9 mouse cellular contexts compared by ENCODE assay signal in genomic region chr13:108095617-108096016, GRCm38 (mm10). TPM values are rescaled to one million over a fixed set of nuclear protein-coding genes. Genes with fewer than 3 reads are reported as not detected.
A peak's percentile ranks its signal among the peaks of the same experiment; 100 is the strongest.
DNase-seq lines count a peak whose midpoint lies in the region; ATAC-seq and TF ChIP-seq lines count a peak whose summit lies in the region.
"Had no signal": no experiment of that assay in that cellular context is flagged by ENCODE, and none has a peak within 500 bp of the region (broad histone marks: within the 10 kb centered on the region; RNA-seq: fewer than 3 reads in every experiment).

No protein-coding gene starts in this region.

- TF ChIP-seq CTCF in left cerebral cortex, adult 2 months (IDR thresholded peaks at IDR 0.05) = no peak
- TF ChIP-seq CTCF in thymus, adult 2 months (IDR thresholded peaks at IDR 0.05; ENCODE audit: borderline replicate concordance, control insufficient read depth, extremely low read depth, insufficient read depth, low read length, poor library complexity) = no peak

- intact Hi-C loops in left cerebral cortex, adult 2 months (cut with DNase I) = no loop called here

- H3K36me3 ChIP-seq in forebrain, embryonic 16.5 days (ENCODE audit: control insufficient read depth, insufficient read depth) = no peaks in the 10 kb centered on the region
- H3K36me3 ChIP-seq in forebrain, embryonic 10.5 days (replicated peaks) = peaks cover 9% of the 10 kb centered on the region
- H3K36me3 ChIP-seq in thymus, adult 2 months (ENCODE audit: control insufficient read depth, insufficient read depth, low read length) = no peaks in the 10 kb centered on the region
- H3K36me3 ChIP-seq: neural tube, embryonic 12.5 days had no signal

- H3K4me3 ChIP-seq in forebrain, embryonic 16.5 days (replicated peaks; ENCODE audit: low read length) = no peak overlapping the region
- H3K4me3 ChIP-seq in forebrain, embryonic 10.5 days = no peak overlapping the region
- no peak overlapping the region for H3K4me3 ChIP-seq in left cerebral cortex, adult 2 months
- H3K4me3 ChIP-seq in thymus, adult 2 months (ENCODE audit: control insufficient read depth, insufficient read depth, low read length) = no peak overlapping the region
- H3K4me3 ChIP-seq: neural tube, embryonic 12.5 days had no signal

- no peak for TF ChIP-seq POLR2A in thymus, adult 2 months (IDR thresholded peaks at IDR 0.05; ENCODE audit: control insufficient read depth, extremely low read depth, insufficient read depth, low read length, poor library complexity)

- H3K4me2 ChIP-seq in forebrain, embryonic 16.5 days (ENCODE audit: low read length) = no peak overlapping the region
- H3K4me2 ChIP-seq: neural tube, embryonic 12.5 days had no signal

- WGBS in forebrain, embryonic 16.5 days = 56% methylated on average over 7 of the region's 7 CpGs
- 87% methylated on average over 7 of the region's 7 CpGs for WGBS in forebrain, embryonic 10.5 days
- WGBS in thymus, adult 2 months = 95% methylated on average over 7 of the region's 7 CpGs

- no peak overlapping the region for H3K27ac ChIP-seq in forebrain, embryonic 16.5 days (ENCODE audit: low read length)
- H3K27ac ChIP-seq in forebrain, embryonic 10.5 days = no peak overlapping the region
- no peak overlapping the region for H3K27ac ChIP-seq in left cerebral cortex, adult 2 months
- no peak overlapping the region for H3K27ac ChIP-seq in thymus, adult 2 months (ENCODE audit: control insufficient read depth, insufficient read depth, low read length)
- H3K27ac ChIP-seq: neural tube, embryonic 12.5 days had no signal

- peak; percentile 67 for ATAC-seq in forebrain, embryonic 16.5 days
- ATAC-seq in inflammation-experienced regulatory T-cells, adult 6 months = no peak

- H3K9ac ChIP-seq in forebrain, embryonic 16.5 days (replicated peaks; ENCODE audit: low read depth, low read length) = no peak overlapping the region
- H3K9ac ChIP-seq: neural tube, embryonic 12.5 days had no signal

- H3K9me3 ChIP-seq in forebrain, embryonic 16.5 days (ENCODE audit: control insufficient read depth, low read length) = no peaks in the 10 kb centered on the region
- H3K9me3 ChIP-seq in forebrain, embryonic 10.5 days = no peaks in the 10 kb centered on the region
- H3K9me3 ChIP-seq: neural tube, embryonic 12.5 days had no signal

- H3K27me3 ChIP-seq in forebrain, embryonic 16.5 days (replicated peaks; ENCODE audit: control insufficient read depth, insufficient read depth, low read length) = no peaks in the 10 kb centered on the region
- no peaks in the 10 kb centered on the region for H3K27me3 ChIP-seq in forebrain, embryonic 10.5 days (ENCODE audit: poor library complexity, severe bottlenecking)
- no peaks in the 10 kb centered on the region for H3K27me3 ChIP-seq in thymus, adult 2 months (ENCODE audit: control insufficient read depth, insufficient read depth, low read length)
- H3K27me3 ChIP-seq: neural tube, embryonic 12.5 days had no signal

- no peaks in the 10 kb centered on the region for H3K4me1 ChIP-seq in forebrain, embryonic 16.5 days (replicated peaks; ENCODE audit: control insufficient read depth, insufficient read depth, low read length)
- no peaks in the 10 kb centered on the region for H3K4me1 ChIP-seq in forebrain, embryonic 10.5 days
- 0 out of 2 replicates have a peak, but pooled peaks cover 2% of the 10 kb centered on the region for H3K4me1 ChIP-seq in thymus, adult 2 months (replicated peaks; ENCODE audit: control insufficient read depth, insufficient read depth, low read length)
- H3K4me1 ChIP-seq: neural tube, embryonic 12.5 days had no signal

- DNase-seq in forebrain, embryonic 10.5 days (ENCODE audit: extremely low spot score, low spot score) = no peak
- DNase-seq in adipocyte (ENCODE audit: low spot score) = peak; percentile 17
- DNase-seq in gastrocnemius, adult 8-10 months (ENCODE audit: low spot score in 2 of 2) = peak; percentile 4 to 32
- peak; percentile 33 for DNase-seq in left cerebral cortex, adult 2 months (ENCODE audit: extremely low spot score in 1 of 2, low spot score in 2 of 2)
- peak; percentile 51 for DNase-seq in skeletal muscle tissue, adult 2 months (ENCODE audit: low read depth, low spot score)
- DNase-seq in thymus, adult 2 months = no peak

RNA-seq across cellular contexts. Expression of gene Smim15, which starts 51.4 kb away (rescaled TPM):
- 46.7 and 55.1 TPM in 2 replicates for polyA plus RNA-seq in forebrain, embryonic 16.5 days (2015; fragmentation: Nextera tagmentation; extraction: Ambion mirVana)
- polyA plus RNA-seq in forebrain, embryonic 10.5 days (2016; fragmentation: Nextera tagmentation; extraction: Ambion mirVana) = 56.0 and 56.5 TPM in 2 replicates
- total RNA-seq in gastrocnemius, adult 8-10 months (2022) = 10 to 100 TPM; 13.5 to 18.1 (median 15.7) TPM
- 10 to 100 TPM; 35.7 to 38.5 TPM for total RNA-seq in left cerebral cortex, adult 2 months (2021)
- 13.9 and 15.6 TPM in 2 replicates for polyA plus RNA-seq in thymus, adult 2 months (2012; rRNA removed)
- 100 to 1,000 TPM in 1 of 3 experiments, 10 to 100 TPM in 2; 67.7 to 100 (median 82.4) TPM for polyA plus RNA-seq in inflammation-experienced regulatory T-cells, adult 6 months (2017; shearing (Covaris generic))

Comparison
In these comparisons a context has a peak if more than half of its experiments do, and no peak if none do; other contexts are left out.
1. DNase-seq: peak in adipocyte (single experiment), gastrocnemius, adult 8-10 months (2 of 2), left cerebral cortex, adult 2 months (2 of 2) and skeletal muscle tissue, adult 2 months (single experiment); none in forebrain, embryonic 10.5 days (single experiment) and thymus, adult 2 months (single experiment).